Mouse (Mus musculus) CH12.LX (cell line): ENCODE results near the gene Eef1akmt3. TPM values are rescaled to one million over a fixed set of nuclear protein-coding genes. Genes with fewer than 3 reads are reported as not detected.
A peak's percentile ranks its signal among the peaks of the same experiment; 100 is the strongest.

Experiments
- DNase-seq: peaks from one replicate; pipeline ENCODE4 v3.0.0-alpha.2; 2013; ENCODE audit errors: extremely low read depth
- H3K27ac ChIP-seq: 2 replicates; pipeline ENCODE4 v1.5.1; 2012; ENCODE audit warnings: low read depth, mild to moderate bottlenecking, control low read depth, moderate library complexity; ENCODE audit not compliant: insufficient read depth
- H3K27me3 ChIP-seq: replicated peaks from 2 replicates; pipeline ENCODE3; 2012; ENCODE audit warnings: inconsistent platforms
- H3K36me3 ChIP-seq, 2 experiments: replicated peaks in 1 of 2; 2 replicates each; pipeline versions ENCODE3 to v1.6.1; 2012; ENCODE audit warnings: inconsistent platforms in 1 of 2, low read length in 1 of 2, mild to moderate bottlenecking in 1 of 2, mixed read lengths in 1 of 2, moderate library complexity in 1 of 2; ENCODE audit not compliant: control insufficient read depth in 1 of 2, insufficient read depth in 1 of 2
- H3K4me1 ChIP-seq, 2 experiments: 2 replicates each; pipeline ENCODE4 v1.6.1; 2012; ENCODE audit warnings: inconsistent platforms in 1 of 2, moderate library complexity in 1 of 2; ENCODE audit not compliant: insufficient read depth in 2 of 2, control insufficient read depth in 1 of 2
- H3K4me2 ChIP-seq: 2 replicates; pipeline ENCODE4 v1.6.1; 2012; ENCODE audit warnings: low read depth, mild to moderate bottlenecking, control low read depth; ENCODE audit not compliant: poor library complexity, insufficient read depth, severe bottlenecking
- H3K4me3 ChIP-seq, 3 experiments: fragments of 150-350 bp in 1 of 3; sonication (generic) in 1 of 3; replicated peaks in 1 of 3; 2 replicates each; pipeline versions ENCODE3 to v1.5.1; 2011 to 2012; ENCODE audit warnings: low read depth in 2 of 3, low read length in 2 of 3, mild to moderate bottlenecking in 2 of 3, moderate library complexity in 2 of 3, control low read depth in 1 of 3, improper control_type of control experiment in 1 of 3, inconsistent platforms in 1 of 3, mixed read lengths in 1 of 3; ENCODE audit not compliant: poor library complexity in 1 of 3
- H3K79me2 ChIP-seq: replicated peaks from 2 replicates; pipeline ENCODE4 v1.6.1; 2012; ENCODE audit warnings: mild to moderate bottlenecking, moderate library complexity; ENCODE audit not compliant: control insufficient read depth, poor library complexity, insufficient read depth, severe bottlenecking; ENCODE audit errors: extremely low read depth
- H3K9ac ChIP-seq: 2 replicates; pipeline ENCODE4 v1.6.1; 2012; ENCODE audit warnings: low read depth, mild to moderate bottlenecking, control low read depth, moderate library complexity; ENCODE audit not compliant: insufficient read depth
- H3K9me3 ChIP-seq: replicated peaks from 2 replicates; pipeline ENCODE3; 2012; ENCODE audit warnings: low read length, inconsistent platforms, mixed read lengths
- CHD2 ChIP-seq: IDR thresholded peaks from 2 replicates; pipeline ENCODE4 v1.6.1; 2011; ENCODE audit warnings: low read length, improper control_type of control experiment
- CTCF ChIP-seq, 2 experiments: IDR thresholded peaks in 1 of 2; conservative IDR thresholded peaks in 1 of 2; 2 replicates each; pipeline ENCODE4 v1.5.1; 2011 to 2012; ENCODE audit warnings: low read depth in 2 of 2, low read length in 2 of 2, improper control_type of control experiment in 1 of 2, inconsistent platforms in 1 of 2, mild to moderate bottlenecking in 1 of 2, moderate library complexity in 1 of 2
- E2F4 ChIP-seq: IDR thresholded peaks from 2 replicates; pipeline ENCODE4 v1.6.1; 2011; ENCODE audit warnings: low read depth, low read length, improper control_type of control experiment; ENCODE audit not compliant: insufficient replicate concordance
- ELF1 ChIP-seq: IDR thresholded peaks from 2 replicates; pipeline ENCODE4 v1.6.1; 2014; ENCODE audit warnings: low read depth, mild to moderate bottlenecking, inconsistent platforms, low read length, improper control_type of control experiment
- ETS1 ChIP-seq: conservative IDR thresholded peaks from 2 replicates; pipeline ENCODE4 v1.6.1; 2012; ENCODE audit warnings: low read depth, mild to moderate bottlenecking, inconsistent platforms, low read length, improper control_type of control experiment, moderate library complexity
- GABPA ChIP-seq: IDR thresholded peaks from 2 replicates; pipeline ENCODE4 v1.6.1; 2012; ENCODE audit warnings: low read depth, low read length, improper control_type of control experiment, inconsistent platforms; ENCODE audit not compliant: insufficient replicate concordance
- HCFC1 ChIP-seq: IDR thresholded peaks from 2 replicates; pipeline ENCODE4 v1.6.1; 2012; ENCODE audit warnings: low read depth, mild to moderate bottlenecking, inconsistent platforms, low read length, improper control_type of control experiment
- KAT2A ChIP-seq: IDR thresholded peaks from 2 replicates; pipeline ENCODE4 v1.6.1; 2012; ENCODE audit warnings: low read length, improper control_type of control experiment, inconsistent platforms; ENCODE audit not compliant: insufficient replicate concordance
- MAFK ChIP-seq: IDR thresholded peaks from 2 replicates; pipeline ENCODE4 v1.6.1; 2011; ENCODE audit warnings: low read length, improper control_type of control experiment; ENCODE audit not compliant: insufficient replicate concordance
- MAX ChIP-seq: IDR thresholded peaks from 2 replicates; pipeline ENCODE4 v1.6.1; 2011; ENCODE audit warnings: low read length, improper control_type of control experiment
- MAZ ChIP-seq: IDR thresholded peaks from 2 replicates; pipeline ENCODE4 v1.6.1; 2012; ENCODE audit warnings: low read depth, mild to moderate bottlenecking, inconsistent platforms, low read length, improper control_type of control experiment, moderate library complexity
- MEF2A ChIP-seq: IDR thresholded peaks from 2 replicates; pipeline ENCODE4 v1.6.1; 2014; ENCODE audit warnings: low read depth, mild to moderate bottlenecking, inconsistent platforms, low read length, improper control_type of control experiment, borderline replicate concordance
- MXI1 ChIP-seq: IDR thresholded peaks from 2 replicates; pipeline ENCODE4 v1.6.1; 2011; ENCODE audit warnings: mild to moderate bottlenecking, low read depth, low read length, improper control_type of control experiment
- NELFE ChIP-seq: IDR thresholded peaks from 2 replicates; pipeline ENCODE4 v1.6.1; 2011; ENCODE audit warnings: low read depth, low read length, improper control_type of control experiment
- POLR2A ChIP-seq: IDR thresholded peaks from 2 replicates; pipeline ENCODE4 v1.6.1; 2011; ENCODE audit warnings: low read depth, mild to moderate bottlenecking, improper control_type of control experiment, low read length
- POLR2AphosphoS2 ChIP-seq: IDR thresholded peaks from 2 replicates; pipeline ENCODE4 v1.6.1; 2011; ENCODE audit warnings: low read depth, low read length, improper control_type of control experiment
- RAD21 ChIP-seq: IDR thresholded peaks from 2 replicates; pipeline ENCODE4 v1.6.1; 2011; ENCODE audit warnings: low read depth, mild to moderate bottlenecking, low read length, improper control_type of control experiment, moderate library complexity
- RCOR1 ChIP-seq: conservative IDR thresholded peaks from 2 replicates; pipeline ENCODE4 v1.6.1; 2012; ENCODE audit warnings: low read depth, mild to moderate bottlenecking, inconsistent platforms, low read length, improper control_type of control experiment
- SIN3A ChIP-seq: IDR thresholded peaks from 2 replicates; pipeline ENCODE4 v1.6.1; 2012; ENCODE audit warnings: low read length, improper control_type of control experiment, inconsistent platforms
- SMC3 ChIP-seq: IDR thresholded peaks from 2 replicates; pipeline ENCODE4 v1.6.1; 2011; ENCODE audit warnings: low read depth, low read length, improper control_type of control experiment
- TCF12 ChIP-seq: IDR thresholded peaks from 2 replicates; pipeline ENCODE4 v1.6.1; 2014; ENCODE audit warnings: low read depth, mild to moderate bottlenecking, inconsistent platforms, low read length, improper control_type of control experiment
- ZKSCAN1 ChIP-seq: IDR thresholded peaks from 2 replicates; pipeline ENCODE4 v1.6.1; 2012; ENCODE audit warnings: low read depth, inconsistent platforms, low read length, improper control_type of control experiment, borderline replicate concordance
- dilution Hi-C: fragments of 300-500 bp; cut with MboI; formaldehyde crosslinking; loops from 2 replicates; pipeline ENCODE4 v1.14.3; 2020; ENCODE audit warnings: low sequenced_read_pairs; ENCODE audit not compliant: extremely low pct_unique_long_range_greater_than_20kb, extremely low pct_ligation_motif_present
- in situ Hi-C: fragments of 300-500 bp; cut with MboI; formaldehyde crosslinking; loops from 3 replicates; pipeline ENCODE4 v1.14.3; 2019; ENCODE audit warnings: low sequenced_read_pairs, low pct_ligation_motif_present, low pct_unique_long_range_greater_than_20kb, mixed read lengths
- polyA plus RNA-seq: library from polyadenylated mRNA; unstranded; fragments of >175 nt; gene quantifications from 2 replicates; pipeline ENCODE4 v1.2.1, GENCODE M21; 2012; ENCODE audit warnings: low read depth; ENCODE audit not compliant: insufficient read length
- total RNA-seq, 2 experiments: library from RNA; depleted of rRNA; stranded (reverse); fragments of 300-350 nt in 1 of 2; fragments of >200 nt in 1 of 2; gene quantifications; 2 replicates each; pipeline ENCODE4 v1.2.3; 2012 to 2014

Eef1akmt3 gene
- total and polyA plus RNA-seq, 3 experiments, result 0.78 to 1.1 (median 0.98) TPM

- Histone ChIP-seq H3K4me3 (peak within 1 kb of the TSS; percentile 68 to 88 (median 77)), H3K27ac (peak within 1 kb of the TSS; percentile 25; the same call in 1 of the 2 replicates), H3K4me1 (peaks cover 9 to 27% of the 10 kb centered on the region in 2 experiments; a peak in 3 of 4 replicates), H3K79me2 (peaks cover 9% of the 10 kb centered on the region), H3K9ac (peak within 1 kb of the TSS; percentile 59), H3K4me2 (peak within 1 kb of the TSS; percentile 59), H3K9me3 (no peaks in the 10 kb centered on the region), H3K27me3 (no peaks in the 10 kb centered on the region), H3K36me3 (peaks cover 7 to 25% of the 10 kb centered on the region in 2 experiments)
- in situ Hi-C loops, result no loop called here
- dilution Hi-C loops, result no loop called here
- peak; percentile 90 for DNase-seq
- peak; percentile 65; the same call in 1 of the 2 replicates for TF ChIP-seq MEF2A
- 0 out of 2 replicates have a peak, but pooled peaks have one; percentile 26 for TF ChIP-seq ETS1
- TF ChIP-seq RCOR1, result peak; percentile 49; the same call in 1 of the 2 replicates
- no peak for TF ChIP-seq ZKSCAN1
- no peak for TF ChIP-seq E2F4
- TF ChIP-seq ELF1, result peak; percentile 88
- peak; percentile 34 for TF ChIP-seq RAD21
- peak; percentile 54 for TF ChIP-seq SMC3
- TF ChIP-seq HCFC1, result no peak
- peak; percentile 76 for TF ChIP-seq POLR2A
- no peak; the same call in 1 of the 2 replicates for TF ChIP-seq MAX
- no peak for TF ChIP-seq CHD2
- no peak for TF ChIP-seq POLR2AphosphoS2
- 0 out of 2 replicates have a peak, but pooled peaks have one; percentile 22 for TF ChIP-seq KAT2A
- TF ChIP-seq MXI1, result peak; percentile 50; the same call in 1 of the 2 replicates
- TF ChIP-seq SIN3A, result peak; percentile 73; the same call in 1 of the 2 replicates
- TF ChIP-seq NELFE, result peak; percentile 66
- TF ChIP-seq MAZ, result peak; percentile 78; the same call in 1 of the 2 replicates
- no peak for TF ChIP-seq GABPA
- no peak for TF ChIP-seq MAFK
- TF ChIP-seq CTCF (conservative IDR thresholded peaks at IDR 0.05 in 1 of 2, IDR thresholded peaks at IDR 0.05 in 1 of 2; ENCODE audit: low read depth in 2 of 2, low read length in 2 of 2), result peak in 1 of 2 experiments; percentile 76; a peak in 2 of 4 replicates
- peak; percentile 52; the same call in 1 of the 2 replicates for TF ChIP-seq TCF12
Observed at GRCm38 (mm10) chr10:127075080-127075479, 33.8 kb upstream of the Eef1akmt3 start, which contains the start of gene Agap2. Agap2 (plus strand) TSS chr10:127075284.
